Comparison of ENCODE assay signal across 8 mouse cellular contexts in genomic region chr2:119548371-119548660, GRCm38 (mm10). TPM values are rescaled to one million over a fixed set of nuclear protein-coding genes. Genes with fewer than 3 reads are reported as not detected.
DNase-seq lines count a peak whose midpoint lies in the region; ATAC-seq lines count a peak whose summit lies in the region.

No protein-coding gene starts in this region.

- no peak overlapping the region for H3K27ac ChIP-seq in kidney, embryonic 16.5 days (ENCODE audit: low read length)
- peak overlapping the region; percentile 83; the same call in 1 of the 2 replicates for H3K27ac ChIP-seq in hindbrain, embryonic 15.5 days (replicated peaks)
- H3K27ac ChIP-seq in midbrain, embryonic 15.5 days, result peak overlapping the region; percentile 89

- H3K9ac ChIP-seq in kidney, embryonic 16.5 days (replicated peaks; ENCODE audit: low read length), result peak overlapping the region; percentile 79
- H3K9ac ChIP-seq in hindbrain, embryonic 15.5 days, result peak overlapping the region; percentile 72
- H3K9ac ChIP-seq in midbrain, embryonic 15.5 days, result peak overlapping the region; percentile 82

- DNase-seq in kidney, adult 9 months, result no peak
- peak; percentile 17 for DNase-seq in c-Kit-positive CD71-positive TER-119-positive erythroid progenitor cells, embryonic 14.5 days (ENCODE audit: low spot score)
- DNase-seq in layer of hippocampus, postnatal 14 days (ENCODE audit: low spot score in 2 of 2), result no peak
- DNase-seq in ovary, postnatal 36 days (ENCODE audit: low spot score), result no peak

- no peaks in the 10 kb centered on the region for H3K27me3 ChIP-seq in kidney, embryonic 16.5 days (ENCODE audit: insufficient read depth, low read length)
- H3K27me3 ChIP-seq in hindbrain, embryonic 15.5 days, result no peaks in the 10 kb centered on the region
- no peaks in the 10 kb centered on the region for H3K27me3 ChIP-seq in midbrain, embryonic 15.5 days (replicated peaks)

- H3K4me2 ChIP-seq in kidney, embryonic 16.5 days (replicated peaks; ENCODE audit: low read depth, low read length), result peak overlapping the region; percentile 81
- H3K4me2 ChIP-seq in hindbrain, embryonic 15.5 days, result peak overlapping the region; percentile 62
- peak overlapping the region; percentile 61 for H3K4me2 ChIP-seq in midbrain, embryonic 15.5 days

- H3K9me3 ChIP-seq in kidney, embryonic 16.5 days (ENCODE audit: low read length), result no peaks in the 10 kb centered on the region
- H3K9me3 ChIP-seq in hindbrain, embryonic 15.5 days, result no peaks in the 10 kb centered on the region
- H3K9me3 ChIP-seq in midbrain, embryonic 15.5 days, result no peaks in the 10 kb centered on the region

- H3K36me3 ChIP-seq in kidney, embryonic 16.5 days (ENCODE audit: insufficient read depth, low read length), result no peaks in the 10 kb centered on the region
- H3K36me3 ChIP-seq in hindbrain, embryonic 15.5 days, result no peaks in the 10 kb centered on the region
- H3K36me3 ChIP-seq in midbrain, embryonic 15.5 days (replicated peaks), result no peaks in the 10 kb centered on the region

- ATAC-seq in kidney, embryonic 16.5 days (ENCODE audit: low FRiP score, low TSS enrichment), result no peak
- ATAC-seq in hindbrain, embryonic 15.5 days (ENCODE audit: low FRiP score, low read depth), result no peak
- ATAC-seq in midbrain, embryonic 15.5 days (replicated peaks), result no peak
- no peak for ATAC-seq in CD4-positive, CD25-positive, alpha-beta regulatory T cell, adult 4 months

- H3K4me1 ChIP-seq in kidney, embryonic 16.5 days (ENCODE audit: insufficient read depth, low read length), result peaks cover 11% of the 10 kb centered on the region
- peaks cover 23% of the 10 kb centered on the region for H3K4me1 ChIP-seq in hindbrain, embryonic 15.5 days (replicated peaks)
- peaks cover 22% of the 10 kb centered on the region for H3K4me1 ChIP-seq in midbrain, embryonic 15.5 days

- peak overlapping the region; percentile 65 for H3K4me3 ChIP-seq in kidney, embryonic 16.5 days (ENCODE audit: low read length)
- H3K4me3 ChIP-seq in hindbrain, embryonic 15.5 days, result peak overlapping the region; percentile 87
- H3K4me3 ChIP-seq in midbrain, embryonic 15.5 days, result peak overlapping the region; percentile 95

- 7% methylated on average over 3 of the region's 3 CpGs for WGBS in kidney, embryonic 16.5 days
- WGBS in hindbrain, embryonic 15.5 days, result 13% methylated on average over 3 of the region's 3 CpGs
- WGBS in midbrain, embryonic 15.5 days, result 8% methylated on average over 3 of the region's 3 CpGs

RNA-seq across cellular contexts. Expression of gene Chp1, which starts 0.8 kb away (rescaled TPM):
- 66.1 and 68.6 TPM in 2 replicates for polyA plus RNA-seq in kidney, embryonic 16.5 days (2015; fragmentation: Nextera tagmentation; extraction: Ambion mirVana)
- 54.9 and 55.4 TPM in 2 replicates for polyA plus RNA-seq in hindbrain, embryonic 15.5 days (2015; fragmentation: Nextera tagmentation; extraction: Ambion mirVana)
- polyA plus RNA-seq in midbrain, embryonic 15.5 days (2015; fragmentation: Nextera tagmentation; extraction: Ambion mirVana), result 55.6 and 59.4 TPM in 2 replicates
- 100 to 1,000 TPM; 151 TPM for total RNA-seq in layer of hippocampus, postnatal 14 days (2021)
- polyA plus RNA-seq in CD4-positive, CD25-positive, alpha-beta regulatory T cell, adult 4 months (2017; shearing (Covaris generic)), result 10 to 100 TPM; 75.5 to 85.2 TPM

RNA-seq across cellular contexts. Expression of gene Exd1, which starts 0.9 kb away (rescaled TPM):
- 0.41 and 0.84 TPM in 2 replicates for polyA plus RNA-seq in kidney, embryonic 16.5 days (2015; fragmentation: Nextera tagmentation; extraction: Ambion mirVana)
- 0.47 and 0.60 TPM in 2 replicates for polyA plus RNA-seq in hindbrain, embryonic 15.5 days (2015; fragmentation: Nextera tagmentation; extraction: Ambion mirVana)
- polyA plus RNA-seq in midbrain, embryonic 15.5 days (2015; fragmentation: Nextera tagmentation; extraction: Ambion mirVana), result 0.48 and 0.74 TPM in 2 replicates
- 1 to 10 TPM in 1 of 2 experiments, under 1 TPM in 1; 0.62 to 1.1 TPM for total RNA-seq in layer of hippocampus, postnatal 14 days (2021)
- under 1 TPM in 1 of 2 experiments, not detected in 1; 0.16 TPM for polyA plus RNA-seq in CD4-positive, CD25-positive, alpha-beta regulatory T cell, adult 4 months (2017; shearing (Covaris generic))
